Mouse (Mus musculus): Measurements from ENCODE around the gene Vmn1r52.
"Not testable (repeated sequence)": the region's sequence is repeated elsewhere in the genome, so short reads cannot be mapped to it uniquely, and the experiment has no call there.

The Vmn1r52 gene

GRCm38 (mm10) chr6:90174508-90174907 is at the start of gene Vmn1r52:
Gene Vmn1r52 (plus strand): TSS chr6:90174808.
- DNase-seq (ENCODE audit: low read depth), result no peak

- DNase-seq (ENCODE audit: low read depth), result no peak
These were observed 14.5 kb upstream of the Vmn1r52 start for GRCm38 (mm10) chr6:90160139-90160538.

GRCm38 (mm10) chr6:90202493-90202892 is 27.9 kb downstream of the Vmn1r52 start, which contains the start of gene V1ra8:
Gene V1ra8 (plus strand): TSS chr6:90202793.
- DNase-seq (ENCODE audit: low read depth), result not testable (repeated sequence)

- no peak for DNase-seq (ENCODE audit: low read depth)
These were observed 49.7 kb downstream of the Vmn1r52 start, which contains the start of gene Vmn1r53 for GRCm38 (mm10) chr6:90224338-90224737. Gene Vmn1r53 (minus strand): TSS chr6:90224438.

Data from induced T-regulatory cell, adult 2 months (primary cell).